Mouse (Mus musculus) hindbrain, embryonic 11.5 days (tissue): ENCODE measurements around the gene Celf2. TPM values are rescaled to one million over a fixed set of nuclear protein-coding genes. Genes with fewer than 3 reads are reported as not detected.

Source experiments
- ATAC-seq: fragments of 200-750 bp; cut with Nextera tagmentation; 2 replicates; pipeline ENCODE4 v1.8.0; 2017; ENCODE audit warnings: mild to moderate bottlenecking, moderate TSS enrichment, moderate library complexity; ENCODE audit not compliant: low FRiP score
- DNase-seq: peaks from one replicate; pipeline ENCODE4 v3.0.0-alpha.2; 2015; ENCODE audit warnings: low spot score
- H3K27ac ChIP-seq: fragments of 300-500 bp; sonication (generic); 2 replicates; pipeline ENCODE4 v1.5.1; 2014; ENCODE audit warnings: mild to moderate bottlenecking, low read depth, low read length
- H3K27me3 ChIP-seq: fragments of 300-500 bp; sonication (generic); 2 replicates; pipeline ENCODE4 v1.6.1; 2014; ENCODE audit warnings: mild to moderate bottlenecking, low read length, moderate library complexity, mixed read lengths; ENCODE audit not compliant: control insufficient read depth, insufficient read depth
- H3K36me3 ChIP-seq: fragments of 300-500 bp; sonication (generic); 2 replicates; pipeline ENCODE4 v1.6.1; 2014; ENCODE audit warnings: mild to moderate bottlenecking, low read length, moderate library complexity, mixed read lengths; ENCODE audit not compliant: control insufficient read depth, insufficient read depth
- H3K4me1 ChIP-seq: fragments of 300-500 bp; sonication (generic); replicated peaks from 2 replicates; pipeline ENCODE4 v1.6.1; 2014; ENCODE audit warnings: low read length, mixed read lengths; ENCODE audit not compliant: control insufficient read depth, insufficient read depth
- H3K4me2 ChIP-seq: fragments of 300-500 bp; sonication (generic); replicated peaks from 2 replicates; pipeline ENCODE4 v1.6.1; 2014; ENCODE audit warnings: mild to moderate bottlenecking, low read depth, low read length
- H3K4me3 ChIP-seq: fragments of 300-500 bp; sonication (generic); 2 replicates; pipeline ENCODE4 v1.5.1; 2014; ENCODE audit warnings: low read depth, low read length
- H3K9ac ChIP-seq: fragments of 300-500 bp; sonication (generic); 2 replicates; pipeline ENCODE4 v1.6.1; 2014; ENCODE audit warnings: low read depth, low read length
- H3K9me3 ChIP-seq: fragments of 300-500 bp; sonication (generic); 2 replicates; pipeline ENCODE4 v1.6.1; 2016; ENCODE audit warnings: low read length; ENCODE audit not compliant: control insufficient read depth
- WGBS: fragments of 180-500 bp; shearing (Covaris S2); extraction: QIAGEN DNeasy Blood & Tissue Kit; methylation state at CpG from one replicate; pipeline ENCODE4 v1.1.7; 2014; 5-methylcytosine and 5-hydroxymethylcytosine counted together
- polyA plus RNA-seq: library from polyadenylated mRNA; unstranded; fragments of >200 nt; fragmentation: Nextera tagmentation; extraction: Ambion mirVana; gene quantifications from 2 replicates; pipeline ENCODE4 v1.2.1, GENCODE M21; 2014

Gene Celf2
- polyA plus RNA-seq, 1 experiment from 2014 or later, result 82.4 TPM

DNA sequence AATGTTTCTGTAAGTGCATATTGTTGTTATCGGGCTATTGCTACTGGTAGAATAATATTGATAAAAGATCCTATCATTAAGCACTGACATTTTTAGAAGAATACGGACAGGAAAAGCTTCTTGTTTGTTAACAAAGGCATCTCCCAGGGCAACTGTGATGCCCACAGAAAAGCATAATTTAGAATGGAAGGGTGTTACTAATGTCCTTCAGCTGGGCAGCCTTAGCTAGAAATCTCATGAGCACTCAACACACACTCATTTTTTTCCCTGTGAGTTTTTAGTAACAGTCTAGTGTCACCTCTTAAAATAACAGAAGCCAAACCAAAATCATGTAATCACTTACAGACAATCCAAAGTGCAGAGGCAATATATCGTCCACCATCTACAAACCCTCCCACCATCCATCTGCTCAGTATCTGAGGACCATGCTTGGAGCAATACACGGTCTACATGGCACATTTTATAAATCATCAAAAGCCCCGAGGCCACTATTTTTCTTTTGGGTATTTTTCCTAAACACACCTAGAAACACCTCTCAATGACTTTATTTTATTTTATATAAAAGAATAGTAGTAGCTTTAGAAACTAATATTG lies 713.3 kb downstream of the Celf2 start:
- 44% methylated on average over 5 of the region's 5 CpGs for WGBS
- Histone ChIP-seq H3K27ac (peak overlapping the region; percentile 58), H3K36me3 (no peaks in the 10 kb centered on the region), H3K27me3 (no peaks in the 10 kb centered on the region), H3K9me3 (no peaks in the 10 kb centered on the region), H3K4me1 (no peaks in the 10 kb centered on the region), H3K9ac (no peak overlapping the region), H3K4me3 (no peak overlapping the region), H3K4me2 (no peak overlapping the region)
- ATAC-seq, result peak; percentile 59; the same call in 1 of the 2 replicates
- DNase-seq, result peak; percentile 32

DNA sequence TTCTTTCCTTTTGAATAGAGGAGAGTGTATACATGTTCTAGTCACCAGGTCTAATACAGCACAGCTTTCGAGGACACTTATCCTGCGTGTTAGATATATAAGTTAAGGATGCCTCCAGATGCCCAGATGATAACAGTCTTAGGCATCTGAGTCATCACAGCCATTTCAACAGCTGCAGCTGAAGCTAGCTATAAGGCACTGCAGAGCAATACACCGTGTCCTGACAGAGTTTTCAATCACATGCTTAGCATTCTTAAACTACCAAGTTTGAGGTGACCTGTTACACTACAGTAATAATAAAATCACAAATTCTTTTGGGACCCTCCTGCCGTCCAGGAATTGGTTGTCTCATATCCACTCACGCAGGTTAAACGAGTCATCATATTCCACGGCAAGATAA lies 714.5 kb downstream of the Celf2 start:
- no peak for DNase-seq
- Histone ChIP-seq H3K4me2 (no peak overlapping the region), H3K4me3 (no peak overlapping the region), H3K9ac (no peak overlapping the region), H3K9me3 (no peaks in the 10 kb centered on the region), H3K36me3 (no peaks in the 10 kb centered on the region), H3K27ac (no peak overlapping the region), H3K27me3 (no peaks in the 10 kb centered on the region), H3K4me1 (no peaks in the 10 kb centered on the region)
- no peak for ATAC-seq
- WGBS, result 78% methylated on average over 7 of the region's 7 CpGs

DNA sequence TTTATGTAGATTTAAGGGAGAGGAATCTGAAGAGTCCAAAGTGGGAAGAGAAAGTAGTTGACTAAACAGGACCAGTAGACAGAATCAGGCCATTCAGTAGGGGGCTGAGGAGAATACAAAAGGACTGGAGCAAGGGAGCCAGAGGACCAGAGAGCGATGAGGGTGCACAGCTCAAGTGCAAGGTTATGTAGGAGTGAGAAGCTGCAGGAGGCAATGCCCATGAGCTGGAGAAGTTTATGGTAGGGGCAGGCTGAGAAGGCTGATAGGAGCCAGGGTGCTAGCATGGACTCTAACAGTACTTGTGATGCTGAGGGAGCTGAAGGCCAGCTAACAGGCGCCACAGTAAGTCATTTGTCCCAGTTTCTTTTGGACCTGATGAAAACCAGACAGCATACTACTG lies 718.5 kb downstream of the Celf2 start:
- no peak overlapping the region for H3K27ac ChIP-seq
- WGBS, result 64% methylated on average over 2 of the region's 2 CpGs
- H3K4me1 ChIP-seq, result no peaks in the 10 kb centered on the region
- DNase-seq, result peak; percentile 4
- no peaks in the 10 kb centered on the region for H3K36me3 ChIP-seq
- no peaks in the 10 kb centered on the region for H3K9me3 ChIP-seq
- no peaks in the 10 kb centered on the region for H3K27me3 ChIP-seq
- no peak for ATAC-seq
- H3K9ac ChIP-seq, result no peak overlapping the region
- no peak overlapping the region for H3K4me2 ChIP-seq
- no peak overlapping the region for H3K4me3 ChIP-seq

DNA sequence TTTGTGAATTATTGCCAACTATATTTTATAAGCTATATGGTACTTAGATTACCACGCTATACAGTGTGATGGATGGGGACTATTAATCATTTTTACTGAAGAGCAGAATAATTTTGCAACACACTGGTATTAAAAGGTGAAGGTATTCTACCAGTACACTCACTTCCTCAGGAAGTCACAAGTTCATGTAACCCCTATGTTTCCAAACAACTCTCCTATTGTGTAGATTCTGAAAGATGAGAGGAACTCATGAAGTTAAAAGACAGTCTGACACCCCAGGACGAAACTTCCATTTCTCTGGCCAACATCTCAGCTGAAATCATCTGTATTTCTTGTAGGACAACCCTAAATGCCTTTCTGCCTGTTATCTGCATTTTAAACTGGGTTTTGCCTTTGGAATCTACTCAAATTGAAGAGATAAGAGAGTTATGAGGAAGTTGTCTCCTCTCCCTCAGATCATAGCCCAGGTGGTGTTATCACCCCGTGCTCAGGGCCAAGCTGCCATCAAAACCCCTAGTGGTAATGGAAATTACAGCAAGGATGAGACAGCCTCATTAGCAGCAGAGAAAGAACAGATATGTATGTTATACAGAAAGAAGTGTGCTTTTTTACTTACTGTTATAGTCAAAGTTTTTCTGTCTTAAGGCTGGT lies 722.7 kb downstream of the Celf2 start:
- H3K36me3 ChIP-seq, result no peaks in the 10 kb centered on the region
- no peaks in the 10 kb centered on the region for H3K4me1 ChIP-seq
- H3K9ac ChIP-seq, result no peak overlapping the region
- DNase-seq (no peak), ATAC-seq (no peak)
- H3K4me3 ChIP-seq, result no peak overlapping the region
- 74% methylated on average over 3 of the region's 3 CpGs for WGBS
- H3K27me3 ChIP-seq, result no peaks in the 10 kb centered on the region
- no peaks in the 10 kb centered on the region for H3K9me3 ChIP-seq
- no peak overlapping the region for H3K27ac ChIP-seq
- H3K4me2 ChIP-seq, result no peak overlapping the region

DNA sequence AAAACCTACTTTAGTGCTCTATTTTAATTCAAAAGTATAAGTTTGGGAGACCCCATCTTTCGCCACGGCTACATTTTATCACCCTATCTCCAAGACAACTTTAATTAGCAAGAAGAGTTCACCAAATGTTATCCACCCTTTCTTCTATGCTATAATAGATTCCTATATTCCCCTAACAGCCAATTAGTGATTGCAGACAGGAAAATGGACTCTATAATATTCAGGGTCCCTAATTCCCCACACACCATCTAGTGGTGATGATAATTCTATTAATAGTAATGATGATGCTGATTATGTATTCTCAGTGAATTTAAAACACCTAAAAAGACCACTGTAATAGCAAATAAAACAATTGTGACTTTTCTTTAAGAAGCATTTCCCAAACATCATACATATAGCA lies 739.1 kb downstream of the Celf2 start:
- Histone ChIP-seq H3K9ac (no peak overlapping the region), H3K9me3 (no peaks in the 10 kb centered on the region), H3K27me3 (no peaks in the 10 kb centered on the region), H3K36me3 (no peaks in the 10 kb centered on the region), H3K4me2 (no peak overlapping the region), H3K27ac (no peak overlapping the region), H3K4me3 (no peak overlapping the region), H3K4me1 (no peaks in the 10 kb centered on the region)
- DNase-seq (no peak), ATAC-seq (no peak)
- 90% methylated on average over 2 of the region's 2 CpGs for whole genome bisulfite sequencing

DNA sequence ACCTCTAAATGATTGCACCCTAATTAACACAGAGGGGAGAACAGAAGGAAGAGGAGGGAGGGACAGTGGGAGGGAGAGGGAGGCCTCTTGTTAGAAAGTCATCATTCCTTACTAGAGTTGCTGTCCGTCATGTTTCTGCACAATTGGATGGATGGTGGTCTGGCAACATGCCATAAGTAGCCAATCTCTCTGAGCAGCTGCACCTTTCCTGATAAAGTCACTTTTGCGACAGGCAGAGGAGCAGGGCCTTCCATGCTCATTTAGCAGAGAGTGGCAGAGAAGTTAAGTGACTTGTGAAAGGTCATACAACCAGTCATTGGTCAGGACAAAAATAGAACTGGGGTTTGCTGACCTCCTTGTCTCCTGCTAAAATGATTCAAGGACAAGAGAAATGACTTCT lies 747.0 kb downstream of the Celf2 start:
- no peak overlapping the region for H3K27ac ChIP-seq
- H3K27me3 ChIP-seq, result no peaks in the 10 kb centered on the region
- H3K9ac ChIP-seq, result no peak overlapping the region
- H3K9me3 ChIP-seq, result no peaks in the 10 kb centered on the region
- DNase-seq, result no peak
- no peaks in the 10 kb centered on the region for H3K36me3 ChIP-seq
- 82% methylated on average over 2 of the region's 2 CpGs for WGBS
- no peaks in the 10 kb centered on the region for H3K4me1 ChIP-seq
- no peak overlapping the region for H3K4me2 ChIP-seq
- ATAC-seq, result no peak
- H3K4me3 ChIP-seq, result no peak overlapping the region

DNA sequence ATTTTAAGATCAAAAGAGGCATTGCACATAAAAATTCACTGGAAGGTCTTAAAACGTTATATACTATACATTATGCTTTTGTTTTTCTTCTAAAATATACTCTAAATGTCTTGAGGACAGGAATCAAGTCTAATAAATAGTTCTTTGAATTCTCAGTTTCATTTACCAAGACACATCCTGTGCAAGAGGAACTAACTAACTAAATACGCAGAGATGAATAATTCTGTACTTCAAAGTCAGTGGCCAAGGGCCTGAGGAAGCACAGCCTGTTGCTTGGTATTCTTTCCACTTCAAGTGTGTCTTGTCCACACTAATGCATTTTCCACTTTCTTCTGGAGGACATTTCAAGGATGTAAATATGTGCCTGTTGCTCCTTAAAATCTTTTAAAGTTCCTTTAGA lies 766.2 kb downstream of the Celf2 start:
- no peaks in the 10 kb centered on the region for H3K9me3 ChIP-seq
- DNase-seq (no peak), ATAC-seq (no peak)
- H3K4me2 ChIP-seq, result no peak overlapping the region
- no peak overlapping the region for H3K27ac ChIP-seq
- H3K9ac ChIP-seq, result no peak overlapping the region
- H3K36me3 ChIP-seq, result no peaks in the 10 kb centered on the region
- H3K4me3 ChIP-seq, result no peak overlapping the region
- H3K27me3 ChIP-seq, result no peaks in the 10 kb centered on the region
- WGBS, result 89% methylated on average over 2 of the region's 2 CpGs
- no peaks in the 10 kb centered on the region for H3K4me1 ChIP-seq

DNA sequence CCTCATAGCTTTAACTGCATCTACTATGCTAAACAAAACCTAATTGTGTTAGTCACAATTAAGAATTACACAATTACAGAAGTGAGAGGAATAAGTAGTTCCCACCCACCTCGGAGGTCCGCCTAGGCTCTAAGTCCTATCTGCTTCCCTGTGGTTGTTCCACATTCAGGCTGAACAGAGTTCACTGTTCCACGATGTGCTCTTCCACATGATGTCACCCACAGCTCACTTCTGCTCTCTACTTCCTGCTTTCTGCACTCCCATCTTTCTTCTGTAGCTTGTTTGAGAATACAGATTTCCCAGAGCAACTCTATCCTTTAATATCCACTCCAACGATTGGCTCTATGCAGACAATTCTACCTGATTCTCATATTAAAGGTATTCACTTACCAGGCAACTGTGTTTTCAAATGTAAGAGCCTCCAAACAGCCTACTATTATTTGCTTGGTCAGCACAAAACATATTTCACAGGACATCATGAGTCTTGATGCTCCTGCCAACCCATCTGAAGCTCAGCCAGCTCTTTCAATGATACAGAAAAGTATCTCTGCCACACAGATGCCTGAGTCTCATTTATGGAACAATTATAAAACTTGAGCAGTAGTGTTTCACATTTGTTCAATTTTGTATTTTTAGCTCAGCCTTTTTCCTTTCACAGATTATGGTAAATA lies 769.2 kb downstream of the Celf2 start:
- H3K27me3 ChIP-seq, result no peaks in the 10 kb centered on the region
- H3K9me3 ChIP-seq, result no peaks in the 10 kb centered on the region
- 88% methylated on average over 4 of the region's 4 CpGs for WGBS
- H3K4me1 ChIP-seq, result no peaks in the 10 kb centered on the region
- no peak overlapping the region for H3K4me2 ChIP-seq
- ATAC-seq (no peak), DNase-seq (no peak)
- no peak overlapping the region for H3K9ac ChIP-seq
- no peak overlapping the region for H3K27ac ChIP-seq
- H3K4me3 ChIP-seq, result no peak overlapping the region
- H3K36me3 ChIP-seq, result no peaks in the 10 kb centered on the region

DNA sequence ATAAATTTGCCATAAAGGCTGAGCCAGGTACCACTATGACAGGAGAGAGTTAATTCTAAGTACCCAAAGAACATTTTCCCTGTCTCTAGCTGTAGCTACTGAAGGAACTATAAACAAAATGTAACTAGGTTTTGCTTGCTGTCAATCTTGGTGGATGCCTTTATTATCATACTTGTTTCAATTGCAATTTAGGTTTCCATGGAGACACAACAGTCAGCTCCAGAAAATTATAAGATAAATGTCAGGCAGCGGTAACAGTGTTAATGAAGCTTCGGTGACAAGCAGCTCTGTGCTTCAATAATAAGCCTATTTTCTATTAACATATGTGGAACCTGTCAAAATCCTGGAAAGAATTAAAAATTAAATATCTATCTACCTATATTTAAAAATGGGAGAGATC lies 777.3 kb downstream of the Celf2 start:
- no peaks in the 10 kb centered on the region for H3K9me3 ChIP-seq
- H3K4me2 ChIP-seq, result no peak overlapping the region
- H3K27me3 ChIP-seq, result no peaks in the 10 kb centered on the region
- 0 out of 2 replicates have a peak, but pooled peaks cover 2% of the 10 kb centered on the region for H3K4me1 ChIP-seq
- no peak for ATAC-seq
- H3K9ac ChIP-seq, result no peak overlapping the region
- H3K36me3 ChIP-seq, result no peaks in the 10 kb centered on the region
- WGBS, result 66% methylated on average over 2 of the region's 2 CpGs
- DNase-seq, result no peak
- H3K27ac ChIP-seq, result no peak overlapping the region
- no peak overlapping the region for H3K4me3 ChIP-seq
